Mouse (Mus musculus) olfactory bulb, adult 2 months (tissue): ENCODE results near the gene Cstb. TPM values are rescaled to one million over a fixed set of nuclear protein-coding genes. Genes with fewer than 3 reads are reported as not detected.

ENCODE experiments used
- H3K27ac ChIP-seq: fragments of 200-500 bp; 2 replicates; pipeline ENCODE4 v1.5.1; 2012; ENCODE audit warnings: low read depth, low read length; ENCODE audit not compliant: insufficient read depth
- H3K4me1 ChIP-seq: fragments of 200-500 bp; 2 replicates; pipeline ENCODE4 v1.6.1; 2012; ENCODE audit warnings: low read length; ENCODE audit not compliant: control insufficient read depth, insufficient read depth
- H3K4me3 ChIP-seq: fragments of 200-500 bp; 2 replicates; pipeline ENCODE4 v1.5.1; 2012; ENCODE audit warnings: mild to moderate bottlenecking, low read depth, low read length, moderate library complexity; ENCODE audit not compliant: insufficient read depth
- CTCF ChIP-seq: fragments of 200-500 bp; IDR thresholded peaks from 2 replicates; pipeline ENCODE4 v1.5.1; 2012; ENCODE audit warnings: low read depth, mild to moderate bottlenecking, low read length, moderate library complexity; ENCODE audit not compliant: insufficient read depth
- POLR2A ChIP-seq: fragments of 200-500 bp; IDR thresholded peaks from 2 replicates; pipeline ENCODE4 v1.6.1; 2012; ENCODE audit warnings: mild to moderate bottlenecking, low read depth, low read length, moderate library complexity; ENCODE audit not compliant: insufficient read depth
- WGBS: fragments of 180-500 bp; shearing (Covaris S2); methylation state at CpG from one replicate; pipeline ENCODE4 v1.1.7; 2018; 5-methylcytosine and 5-hydroxymethylcytosine counted together
- polyA plus RNA-seq: library from polyadenylated mRNA; stranded (reverse); fragments of >200 nt; gene quantifications from 2 replicates; pipeline ENCODE4 v1.2.4, GENCODE M21; 2012; ENCODE audit warnings: low replicate concordance; ENCODE audit not compliant: missing spikeins, insufficient read depth, insufficient read length

The Cstb gene
- polyA plus RNA-seq, 1 experiment = not detected

- Histone ChIP-seq H3K27ac (no peak overlapping the region), H3K4me3 (no peak overlapping the region), H3K4me1 (peaks cover 5% of the 10 kb centered on the region; the same call in 1 of the 2 replicates)
- 83% methylated on average over 5 of the region's 5 CpGs for WGBS
- TF ChIP-seq POLR2A = no peak
- no peak for TF ChIP-seq CTCF
Observed at GRCm38 (mm10) chr10:78429180-78429579, 3.7 kb downstream of the Cstb start.

- peaks cover 5% of the 10 kb centered on the region; the same call in 1 of the 2 replicates for H3K4me1 ChIP-seq
- no peak overlapping the region for H3K27ac ChIP-seq
- H3K4me3 ChIP-seq = no peak overlapping the region
- TF ChIP-seq CTCF = no peak
- no peak for TF ChIP-seq POLR2A
- WGBS = 90% methylated on average over 2 of the region's 2 CpGs
Observed at GRCm38 (mm10) chr10:78429776-78430175, 4.3 kb downstream of the Cstb start.

DNA sequence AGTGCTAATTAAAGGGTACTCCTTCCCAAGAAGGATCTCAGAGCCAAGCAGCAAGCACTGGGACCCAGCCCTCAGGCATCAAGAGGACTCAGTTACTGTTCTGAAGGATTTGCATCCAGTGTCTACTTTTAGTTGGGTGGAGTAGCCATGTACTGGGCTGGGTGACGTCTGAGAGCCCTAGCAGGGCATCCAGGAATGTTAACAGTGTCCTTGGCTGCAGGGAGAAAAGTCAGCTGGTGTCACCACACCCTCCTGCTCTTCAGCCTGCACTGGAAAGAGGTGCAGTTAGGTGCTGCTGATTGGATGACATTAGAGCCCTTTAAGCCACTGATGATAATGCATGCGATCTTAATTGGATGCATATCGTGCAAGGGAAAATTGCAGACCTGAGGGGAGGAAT, 7.4 kb downstream of the Cstb start:
- WGBS = 71% methylated on average over 3 of the region's 3 CpGs
- TF ChIP-seq POLR2A (no peak), CTCF (no peak)
- peaks cover under 1% of the 10 kb centered on the region; the same call in 1 of the 2 replicates for H3K4me1 ChIP-seq
- no peak overlapping the region for H3K27ac ChIP-seq
- H3K4me3 ChIP-seq = no peak overlapping the region

GRCm38 (mm10) chr10:78438094-78438493, 12.6 kb downstream of the Cstb start:
- TF ChIP-seq POLR2A (no peak), CTCF (peak; percentile 72)
- Histone ChIP-seq H3K4me1 (peaks cover 3% of the 10 kb centered on the region; the same call in 1 of the 2 replicates), H3K4me3 (no peak overlapping the region), H3K27ac (no peak overlapping the region)
- 13% methylated on average over 5 of the region's 5 CpGs for WGBS

DNA sequence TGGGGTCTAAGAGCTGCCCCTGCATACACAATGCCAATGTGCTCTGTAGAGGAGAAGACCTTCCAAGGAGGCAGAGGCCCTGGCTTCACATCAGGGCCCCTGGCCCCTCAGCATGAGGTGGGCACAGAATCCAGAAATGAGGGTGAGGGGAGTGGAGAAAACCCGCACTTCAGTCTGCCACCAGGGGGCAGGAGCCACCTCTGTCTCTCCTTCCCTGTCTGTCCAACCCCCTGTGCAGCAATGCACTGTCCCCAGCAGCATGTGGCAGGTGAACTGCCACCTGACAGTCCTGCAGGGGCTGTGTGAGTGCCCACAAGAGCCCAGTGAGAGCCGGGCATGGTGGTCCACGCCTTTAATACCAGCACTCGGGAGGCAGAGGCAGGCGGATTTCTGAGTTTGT, 14.1 kb downstream of the Cstb start:
- Histone ChIP-seq H3K4me1 (peaks cover 3% of the 10 kb centered on the region; the same call in 1 of the 2 replicates), H3K27ac (no peak overlapping the region), H3K4me3 (no peak overlapping the region)
- peak; percentile 27; the same call in 1 of the 2 replicates for TF ChIP-seq CTCF
- no peak for TF ChIP-seq POLR2A
- 59% methylated on average over 5 of the region's 5 CpGs for WGBS

GRCm38 (mm10) chr10:78439990-78440389, 14.5 kb downstream of the Cstb start:
- WGBS = 91% methylated on average over 7 of the region's 7 CpGs
- no peak overlapping the region for H3K27ac ChIP-seq
- H3K4me1 ChIP-seq = peaks cover 3% of the 10 kb centered on the region; the same call in 1 of the 2 replicates
- TF ChIP-seq CTCF (no peak), POLR2A (no peak)
- H3K4me3 ChIP-seq = no peak overlapping the region

GRCm38 (mm10) chr10:78440812-78441211, 15.3 kb downstream of the Cstb start:
- TF ChIP-seq CTCF (peak; percentile 61; the same call in 1 of the 2 replicates), POLR2A (no peak)
- WGBS = 65% methylated on average over 9 of the region's 9 CpGs
- H3K4me1 ChIP-seq = peaks cover 3% of the 10 kb centered on the region; the same call in 1 of the 2 replicates
- no peak overlapping the region for H3K4me3 ChIP-seq
- H3K27ac ChIP-seq = no peak overlapping the region

DNA sequence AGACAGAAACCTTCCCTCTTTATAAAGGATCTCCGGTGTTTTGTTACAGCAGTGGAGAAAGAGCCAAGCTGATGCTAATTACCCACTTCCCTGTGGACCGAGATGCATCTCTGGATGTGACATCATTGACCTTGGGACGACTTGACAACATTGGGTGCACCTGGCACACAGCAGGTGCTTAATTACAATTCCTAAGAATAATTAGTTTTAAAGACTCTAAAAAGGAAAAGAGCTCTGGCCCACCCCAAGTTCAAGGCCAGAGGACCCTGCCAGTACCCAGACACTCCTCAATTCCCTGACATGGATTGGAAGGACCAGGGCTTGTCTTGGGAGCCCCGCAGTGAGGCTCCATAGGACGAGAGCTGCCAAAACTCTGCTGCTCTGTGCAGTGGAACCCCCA, 16.1 kb downstream of the Cstb start:
- Histone ChIP-seq H3K4me3 (no peak overlapping the region), H3K4me1 (peaks cover 3% of the 10 kb centered on the region; the same call in 1 of the 2 replicates), H3K27ac (no peak overlapping the region)
- 69% methylated on average over 5 of the region's 5 CpGs for WGBS
- no peak for TF ChIP-seq CTCF
- no peak for TF ChIP-seq POLR2A

DNA sequence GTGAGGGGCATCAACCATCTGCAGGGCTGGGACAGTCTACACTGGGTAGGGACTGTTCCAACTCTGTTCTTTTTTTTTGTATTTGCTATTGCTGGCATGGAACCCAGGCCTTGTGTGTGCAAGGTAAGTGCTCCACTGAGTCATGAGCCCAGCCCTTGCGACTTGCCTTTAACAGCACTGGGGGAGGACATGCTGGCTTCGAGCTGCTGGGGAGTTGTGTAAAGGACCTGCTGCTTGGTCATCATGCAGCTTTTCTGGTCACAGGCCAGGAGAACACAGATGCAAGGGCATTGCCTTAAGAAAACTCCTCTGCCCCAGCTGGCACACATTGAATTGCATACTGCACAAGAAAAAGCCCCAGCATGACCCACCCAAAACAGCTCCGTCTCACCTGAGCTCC, 16.8 kb downstream of the Cstb start:
- Histone ChIP-seq H3K4me1 (peaks cover 3% of the 10 kb centered on the region; the same call in 1 of the 2 replicates), H3K4me3 (no peak overlapping the region), H3K27ac (no peak overlapping the region)
- WGBS = 84% methylated on average over 3 of the region's 3 CpGs
- no peak for TF ChIP-seq POLR2A
- no peak for TF ChIP-seq CTCF
